Mouse (Mus musculus) limb, embryonic 14.5 days (tissue): Measurements from ENCODE around the gene Rnf212b. TPM values are rescaled to one million over a fixed set of nuclear protein-coding genes. Genes with fewer than 3 reads are reported as not detected.

Experiments used
- ATAC-seq: fragments of 200-750 bp; cut with Nextera tagmentation; 2 replicates; pipeline ENCODE4 v1.8.0; 2017; ENCODE audit warnings: low read depth, moderate number of reproducible peaks, moderate TSS enrichment; ENCODE audit not compliant: low FRiP score
- DNase-seq: peaks from one replicate; pipeline ENCODE4 v3.0.0-alpha.2; 2015; ENCODE audit warnings: low spot score
- H3K27ac ChIP-seq: fragments of 300-500 bp; sonication (generic); replicated peaks from 2 replicates; pipeline ENCODE4 v1.5.1; 2014; ENCODE audit warnings: low read depth, mild to moderate bottlenecking, low read length, moderate library complexity, mixed read lengths
- H3K27me3 ChIP-seq: fragments of 300-500 bp; sonication (generic); 2 replicates; pipeline ENCODE4 v1.6.1; 2014; ENCODE audit warnings: low read length, mixed read lengths; ENCODE audit not compliant: control insufficient read depth, insufficient read depth
- H3K36me3 ChIP-seq: fragments of 300-500 bp; sonication (generic); 2 replicates; pipeline ENCODE4 v1.6.1; 2014; ENCODE audit warnings: mild to moderate bottlenecking, low read length, moderate library complexity, mixed read lengths; ENCODE audit not compliant: control insufficient read depth, insufficient read depth
- H3K4me1 ChIP-seq: fragments of 300-500 bp; sonication (generic); 2 replicates; pipeline ENCODE4 v1.6.1; 2014; ENCODE audit warnings: antibody characterized with exemption, low read length, mixed read lengths; ENCODE audit not compliant: control insufficient read depth, insufficient read depth
- H3K4me2 ChIP-seq: fragments of 300-500 bp; sonication (generic); replicated peaks from 2 replicates; pipeline ENCODE4 v1.6.1; 2014; ENCODE audit warnings: low read depth, mild to moderate bottlenecking, low read length, moderate library complexity; ENCODE audit not compliant: severe bottlenecking
- H3K4me3 ChIP-seq: fragments of 300-500 bp; sonication (generic); replicated peaks from 2 replicates; pipeline ENCODE4 v1.5.1; 2014; ENCODE audit warnings: low read length
- H3K9ac ChIP-seq: fragments of 300-500 bp; sonication (generic); 2 replicates; pipeline ENCODE4 v1.6.1; 2014; ENCODE audit warnings: mild to moderate bottlenecking, low read depth, low read length, moderate library complexity; ENCODE audit not compliant: severe bottlenecking
- H3K9me3 ChIP-seq: fragments of 300-500 bp; sonication (generic); 2 replicates; pipeline ENCODE4 v1.6.1; 2016; ENCODE audit warnings: low read length; ENCODE audit not compliant: control insufficient read depth
- POLR2A ChIP-seq: fragments of 200-500 bp; IDR thresholded peaks from 2 replicates; pipeline ENCODE4 v1.8.0; 2012; ENCODE audit warnings: inconsistent platforms, mild to moderate bottlenecking, moderate library complexity, borderline replicate concordance; ENCODE audit not compliant: insufficient read depth, insufficient read length; ENCODE audit errors: extremely low read depth
- WGBS: fragments of 180-500 bp; shearing (Covaris S2); extraction: QIAGEN DNeasy Blood & Tissue Kit; methylation state at CpG from one replicate; pipeline ENCODE4 v1.1.7; 2014; 5-methylcytosine and 5-hydroxymethylcytosine counted together
- polyA plus RNA-seq, 2 experiments: library from polyadenylated mRNA; depleted of rRNA in 1 of 2; stranded (reverse) in 1 of 2; unstranded in 1 of 2; fragments of >200 nt; fragmentation: Nextera tagmentation in 1 of 2; extraction: Ambion mirVana in 1 of 2; gene quantifications; 2 replicates each; pipeline versions ENCODE4 v1.2.1 to v1.2.3; 2012 to 2014

The Rnf212b gene
- polyA plus RNA-seq, 2 experiments, result not detected

DNA sequence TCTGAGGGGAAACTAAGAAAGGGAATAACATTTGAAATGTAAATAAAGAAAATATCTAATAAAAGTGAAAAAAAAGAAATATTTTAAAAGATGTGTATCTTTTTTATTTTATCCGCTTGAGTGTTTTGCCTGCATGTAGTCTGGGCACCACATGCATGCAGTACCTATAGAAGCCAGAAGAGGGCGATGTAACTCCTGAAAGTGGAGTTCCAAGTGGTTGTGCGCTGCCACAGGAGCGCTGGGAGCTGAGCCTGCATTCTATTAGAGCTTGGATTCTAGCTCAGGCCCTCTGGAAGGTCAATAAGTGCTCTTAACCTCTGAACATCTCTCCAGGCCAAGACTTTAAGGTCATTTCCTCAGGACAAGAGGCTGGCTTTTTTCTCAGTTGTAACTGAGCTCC, 26.7 kb upstream of the Rnf212b start:
- Histone ChIP-seq H3K4me1 (no peaks in the 10 kb centered on the region), H3K27me3 (peaks cover 5% of the 10 kb centered on the region; the same call in 1 of the 2 replicates), H3K4me2 (no peak overlapping the region), H3K4me3 (no peak overlapping the region), H3K9me3 (no peaks in the 10 kb centered on the region), H3K9ac (no peak overlapping the region), H3K36me3 (no peaks in the 10 kb centered on the region), H3K27ac (no peak overlapping the region)
- 60% methylated on average over 4 of the region's 4 CpGs for WGBS
- ATAC-seq, result no peak
- no peak for TF ChIP-seq POLR2A
- DNase-seq, result no peak

DNA sequence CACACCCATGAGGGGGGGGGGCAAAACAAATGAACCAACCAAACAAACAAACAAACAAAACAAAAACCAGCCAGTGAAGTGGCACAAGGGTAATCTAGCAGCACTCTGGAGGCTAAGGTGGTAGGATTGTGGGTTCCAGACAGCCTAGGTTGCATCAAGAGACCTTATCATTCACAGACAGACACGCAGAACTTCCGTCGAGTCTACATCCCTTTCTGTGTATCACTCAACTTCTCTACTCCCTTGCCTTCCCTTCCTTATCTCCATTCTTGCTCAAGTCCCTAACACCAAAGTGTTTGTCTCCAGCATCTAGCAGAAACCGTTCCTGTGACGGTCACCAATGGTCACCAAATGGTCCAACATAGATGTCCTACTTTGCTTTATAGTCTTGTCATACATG, 25.7 kb upstream of the Rnf212b start:
- H3K4me1 ChIP-seq, result no peaks in the 10 kb centered on the region

DNA sequence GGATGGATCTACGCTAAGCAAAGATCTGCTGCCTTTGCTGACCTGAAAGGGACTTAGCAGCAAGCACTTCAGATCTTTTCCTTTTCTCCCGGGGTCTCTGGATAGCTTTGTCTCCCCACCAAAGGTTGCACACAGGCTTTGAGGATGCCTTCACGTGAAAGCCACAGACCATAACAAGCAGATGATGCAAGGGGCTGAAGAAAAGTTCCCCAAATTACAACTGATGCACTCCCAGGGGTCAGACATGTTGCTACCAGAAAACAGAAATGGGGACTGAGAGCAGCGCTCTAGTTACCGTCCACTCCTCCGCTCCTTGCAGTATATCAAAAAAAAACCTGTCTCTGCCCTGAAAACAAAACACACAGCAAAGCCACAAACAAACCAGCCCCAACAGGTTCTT, 21.8 kb upstream of the Rnf212b start:
- H3K27me3 ChIP-seq, result no peaks in the 10 kb centered on the region
- H3K4me2 ChIP-seq, result no peak overlapping the region
- 76% methylated on average over 6 of the region's 6 CpGs for WGBS
- ATAC-seq (no peak), DNase-seq (no peak)
- H3K9ac ChIP-seq, result no peak overlapping the region
- TF ChIP-seq POLR2A, result no peak
- H3K4me3 ChIP-seq, result no peak overlapping the region
- no peaks in the 10 kb centered on the region for H3K9me3 ChIP-seq
- H3K36me3 ChIP-seq, result no peaks in the 10 kb centered on the region
- H3K27ac ChIP-seq, result no peak overlapping the region
- no peaks in the 10 kb centered on the region for H3K4me1 ChIP-seq

More for the DNA sequence above, 25.7 kb upstream of the Rnf212b start:
- H3K27ac ChIP-seq, result no peak overlapping the region
- DNase-seq, result no peak
- no peak for TF ChIP-seq POLR2A
- no peak overlapping the region for H3K4me2 ChIP-seq
- WGBS, result 93% methylated on average over 5 of the region's 5 CpGs
- no peaks in the 10 kb centered on the region for H3K9me3 ChIP-seq
- no peaks in the 10 kb centered on the region for H3K36me3 ChIP-seq
- no peak overlapping the region for H3K9ac ChIP-seq
- no peak overlapping the region for H3K4me3 ChIP-seq
- ATAC-seq, result no peak
- no peaks in the 10 kb centered on the region for H3K27me3 ChIP-seq

DNA sequence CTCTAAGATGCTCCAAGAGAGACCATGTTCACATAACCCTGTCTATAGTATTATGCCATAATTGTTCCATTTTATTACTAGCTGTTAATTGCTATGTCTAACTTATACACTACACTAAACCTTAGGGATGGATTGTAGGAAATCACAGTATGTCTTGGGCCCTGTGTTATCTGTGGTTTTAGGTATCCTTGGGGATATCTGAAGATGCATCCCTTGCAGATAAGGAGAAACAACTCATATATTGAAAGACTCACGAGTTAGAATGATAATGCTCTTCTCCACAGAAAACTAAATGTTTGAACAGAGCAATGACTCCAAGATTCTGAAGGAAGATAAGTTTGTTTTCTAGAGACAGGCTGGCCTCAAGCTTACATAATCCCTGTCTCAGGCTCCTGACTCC, 20.6 kb upstream of the Rnf212b start:
- WGBS, result 69% methylated on average over 1 of the region's 1 CpGs
- Histone ChIP-seq H3K27me3 (no peaks in the 10 kb centered on the region), H3K9ac (no peak overlapping the region), H3K4me3 (no peak overlapping the region), H3K4me2 (no peak overlapping the region), H3K36me3 (no peaks in the 10 kb centered on the region), H3K4me1 (no peaks in the 10 kb centered on the region), H3K9me3 (no peaks in the 10 kb centered on the region), H3K27ac (no peak overlapping the region)
- TF ChIP-seq POLR2A, result no peak
- no peak for DNase-seq
- no peak for ATAC-seq

DNA sequence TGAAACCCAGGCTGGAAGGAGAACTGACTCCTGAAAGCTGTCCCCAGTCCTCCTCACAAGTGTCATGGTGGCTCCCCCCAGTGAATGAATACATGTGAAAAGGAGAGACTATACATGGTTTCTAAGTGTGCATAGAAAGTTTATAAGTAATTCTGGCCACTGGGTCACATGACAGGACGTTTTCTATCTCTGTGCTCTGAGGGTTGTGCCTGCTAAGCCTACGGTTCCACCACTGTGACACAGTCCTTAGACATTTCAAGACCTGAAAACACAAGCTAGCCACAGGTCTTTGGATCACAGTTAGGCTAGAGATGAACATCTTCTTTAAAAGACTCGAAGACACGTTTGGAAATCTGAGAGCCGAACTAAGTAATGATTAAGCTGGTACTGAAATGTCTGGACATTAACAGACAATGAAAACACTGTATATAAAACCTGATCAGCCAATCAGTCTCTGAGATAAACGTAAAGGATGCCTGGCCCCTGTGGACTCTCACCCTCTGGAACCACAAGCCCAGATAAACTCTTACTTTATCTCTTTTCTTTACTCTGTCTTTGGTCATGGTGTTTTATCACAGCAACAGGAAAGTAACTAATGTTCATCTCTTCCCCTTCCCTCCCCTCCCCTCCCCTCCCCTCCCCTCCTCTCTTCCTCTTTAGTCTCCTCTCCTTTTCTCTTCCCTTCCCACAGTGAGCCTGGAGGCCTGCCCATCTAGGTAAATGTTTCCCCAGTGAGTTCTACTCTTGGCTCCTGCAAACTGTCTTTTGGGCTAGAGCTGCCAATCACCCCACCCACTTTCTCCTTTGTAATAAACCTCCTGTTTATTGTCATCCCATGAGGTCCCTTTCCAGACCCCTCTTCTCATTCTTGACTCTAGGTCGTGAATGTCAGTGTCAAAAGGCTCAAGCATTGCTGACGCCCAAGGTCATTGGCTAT, 19.8 kb upstream of the Rnf212b start:
- ATAC-seq, result no peak
- DNase-seq, result no peak
- H3K4me3 ChIP-seq, result no peak overlapping the region

More for the DNA sequence above, 19.8 kb upstream of the Rnf212b start:
- no peaks in the 10 kb centered on the region for H3K4me1 ChIP-seq
- no peaks in the 10 kb centered on the region for H3K27me3 ChIP-seq
- H3K9ac ChIP-seq, result no peak overlapping the region
- no peak overlapping the region for H3K27ac ChIP-seq
- no peak for TF ChIP-seq POLR2A
- no peak overlapping the region for H3K4me2 ChIP-seq
- H3K9me3 ChIP-seq, result no peaks in the 10 kb centered on the region
- 75% methylated on average over 8 of the region's 8 CpGs for WGBS
- no peaks in the 10 kb centered on the region for H3K36me3 ChIP-seq
